Mouse (Mus musculus) ES-E14 (cell line): ENCODE data around the gene Gipc1.

Source experiments
- CHD2 ChIP-seq: IDR thresholded peaks from 2 replicates; pipeline ENCODE4 v1.6.1; 2014; ENCODE audit warnings: mild to moderate bottlenecking, low read depth, low read length, inconsistent platforms
- HCFC1 ChIP-seq: IDR thresholded peaks from 2 replicates; pipeline ENCODE4 v1.6.1; 2012; ENCODE audit warnings: low read length, inconsistent platforms, borderline replicate concordance; ENCODE audit not compliant: insufficient read depth
- ZC3H11A ChIP-seq: IDR thresholded peaks from 2 replicates; pipeline ENCODE4 v1.6.1; 2012; ENCODE audit warnings: low read depth, mild to moderate bottlenecking, inconsistent platforms, low read length, borderline replicate concordance
- ZNF384 ChIP-seq: IDR thresholded peaks from 2 replicates; pipeline ENCODE4 v1.6.1; 2012; ENCODE audit warnings: low read depth, low read length, inconsistent platforms

- TF ChIP-seq ZC3H11A, result no peak
- no peak for TF ChIP-seq HCFC1
- no peak for TF ChIP-seq ZNF384
- no peak for TF ChIP-seq CHD2
Measured at GRCm38 (mm10) chr8:83684517-83684916, 32.0 kb downstream of the Gipc1 start.
